Mouse (Mus musculus): ENCODE results near the gene Kcnj12. TPM values are rescaled to one million over a fixed set of nuclear protein-coding genes. Genes with fewer than 3 reads are reported as not detected.

Kcnj12 gene
- polyA plus RNA-seq, 1 experiment from 2014 or later = 1.7 TPM

- Histone ChIP-seq H3K4me3 (replicated peaks) (no peak overlapping the region), H3K4me2 (replicated peaks) (no peak overlapping the region), H3K36me3 (no peaks in the 10 kb centered on the region), H3K9ac (no peak overlapping the region), H3K9me3 (replicated peaks) (no peaks in the 10 kb centered on the region), H3K27me3 (no peaks in the 10 kb centered on the region), H3K4me1 (no peaks in the 10 kb centered on the region), H3K27ac (replicated peaks) (no peak overlapping the region)
- 68% methylated on average over 3 of the region's 3 CpGs for WGBS
- ATAC-seq (ENCODE audit: insufficient number of reproducible peaks, low FRiP score, low TSS enrichment, low read depth) = no peak
These were observed 68.8 kb downstream of the Kcnj12 start for GRCm38 (mm10) chr11:61091192-61091591.

GRCm38 (mm10) chr11:61091642-61092262 is 69.4 kb downstream of the Kcnj12 start:
- no peak overlapping the region for H3K4me2 ChIP-seq (replicated peaks)
- H3K27ac ChIP-seq (replicated peaks) = no peak overlapping the region
- H3K9me3 ChIP-seq (replicated peaks) = no peaks in the 10 kb centered on the region
- H3K9ac ChIP-seq = no peak overlapping the region
- H3K36me3 ChIP-seq = no peaks in the 10 kb centered on the region
- WGBS = 20% methylated on average over 7 of the region's 7 CpGs
- no peaks in the 10 kb centered on the region for H3K27me3 ChIP-seq
- H3K4me3 ChIP-seq (replicated peaks) = no peak overlapping the region
- no peaks in the 10 kb centered on the region for H3K4me1 ChIP-seq
- ATAC-seq (ENCODE audit: insufficient number of reproducible peaks, low FRiP score, low TSS enrichment, low read depth) = no peak

GRCm38 (mm10) chr11:61098046-61098445 is 75.7 kb downstream of the Kcnj12 start:
- Histone ChIP-seq H3K4me1 (no peaks in the 10 kb centered on the region), H3K4me2 (replicated peaks) (no peak overlapping the region), H3K9me3 (replicated peaks) (no peaks in the 10 kb centered on the region), H3K36me3 (no peaks in the 10 kb centered on the region), H3K4me3 (replicated peaks) (no peak overlapping the region), H3K27ac (replicated peaks) (no peak overlapping the region), H3K9ac (no peak overlapping the region), H3K27me3 (no peaks in the 10 kb centered on the region)
- 64% methylated on average over 1 of the region's 1 CpGs for WGBS
- no peak for ATAC-seq (ENCODE audit: insufficient number of reproducible peaks, low FRiP score, low TSS enrichment, low read depth)

- Histone ChIP-seq H3K9ac (no peak overlapping the region), H3K9me3 (replicated peaks) (no peaks in the 10 kb centered on the region), H3K4me3 (replicated peaks) (no peak overlapping the region), H3K4me1 (peaks cover 7% of the 10 kb centered on the region), H3K36me3 (no peaks in the 10 kb centered on the region), H3K4me2 (replicated peaks) (no peak overlapping the region), H3K27me3 (no peaks in the 10 kb centered on the region), H3K27ac (replicated peaks) (no peak overlapping the region)
- 70% methylated on average over 13 of the region's 13 CpGs for WGBS
- ATAC-seq (ENCODE audit: insufficient number of reproducible peaks, low FRiP score, low TSS enrichment, low read depth) = no peak
These were observed 80.3 kb downstream of the Kcnj12 start for GRCm38 (mm10) chr11:61102397-61103339.

GRCm38 (mm10) chr11:61104241-61104901 is 82.0 kb downstream of the Kcnj12 start:
- Histone ChIP-seq H3K36me3 (no peaks in the 10 kb centered on the region), H3K27ac (replicated peaks) (no peak overlapping the region), H3K9ac (no peak overlapping the region), H3K4me1 (peaks cover 7% of the 10 kb centered on the region), H3K9me3 (replicated peaks) (no peaks in the 10 kb centered on the region), H3K4me3 (replicated peaks) (no peak overlapping the region; the same call in 1 of the 2 replicates), H3K27me3 (no peaks in the 10 kb centered on the region), H3K4me2 (replicated peaks) (peak overlapping the region; percentile 28; the same call in 1 of the 2 replicates)
- 18% methylated on average over 20 of the region's 20 CpGs for WGBS
- peak; percentile 85 for ATAC-seq (ENCODE audit: insufficient number of reproducible peaks, low FRiP score, low TSS enrichment, low read depth)

GRCm38 (mm10) chr11:61108911-61109361 is 86.6 kb downstream of the Kcnj12 start:
- H3K9ac ChIP-seq = no peak overlapping the region
- no peak overlapping the region for H3K4me3 ChIP-seq (replicated peaks)
- WGBS = 77% methylated on average over 12 of the region's 12 CpGs
- peaks cover 3% of the 10 kb centered on the region for H3K4me1 ChIP-seq
- H3K27me3 ChIP-seq = no peaks in the 10 kb centered on the region
- no peaks in the 10 kb centered on the region for H3K9me3 ChIP-seq (replicated peaks)
- no peak for ATAC-seq (ENCODE audit: insufficient number of reproducible peaks, low FRiP score, low TSS enrichment, low read depth)
- no peak overlapping the region for H3K4me2 ChIP-seq (replicated peaks)
- H3K36me3 ChIP-seq = no peaks in the 10 kb centered on the region
- H3K27ac ChIP-seq (replicated peaks) = no peak overlapping the region

GRCm38 (mm10) chr11:61109707-61110106 is 87.3 kb downstream of the Kcnj12 start:
- no peak overlapping the region for H3K4me3 ChIP-seq (replicated peaks)
- no peaks in the 10 kb centered on the region for H3K36me3 ChIP-seq
- H3K27me3 ChIP-seq = no peaks in the 10 kb centered on the region
- no peak overlapping the region for H3K27ac ChIP-seq (replicated peaks)
- H3K9ac ChIP-seq = no peak overlapping the region
- no peaks in the 10 kb centered on the region for H3K9me3 ChIP-seq (replicated peaks)
- 72% methylated on average over 6 of the region's 6 CpGs for WGBS
- ATAC-seq (ENCODE audit: insufficient number of reproducible peaks, low FRiP score, low TSS enrichment, low read depth) = no peak
- H3K4me1 ChIP-seq = no peaks in the 10 kb centered on the region
- no peak overlapping the region for H3K4me2 ChIP-seq (replicated peaks)

GRCm38 (mm10) chr11:61110113-61110512 is 87.7 kb downstream of the Kcnj12 start:
- H3K27ac ChIP-seq (replicated peaks) = no peak overlapping the region
- no peak overlapping the region for H3K9ac ChIP-seq
- WGBS = 74% methylated on average over 10 of the region's 10 CpGs
- no peaks in the 10 kb centered on the region for H3K9me3 ChIP-seq (replicated peaks)
- H3K4me1 ChIP-seq = no peaks in the 10 kb centered on the region
- no peaks in the 10 kb centered on the region for H3K27me3 ChIP-seq
- H3K4me2 ChIP-seq (replicated peaks) = no peak overlapping the region
- no peak for ATAC-seq (ENCODE audit: insufficient number of reproducible peaks, low FRiP score, low TSS enrichment, low read depth)
- H3K4me3 ChIP-seq (replicated peaks) = no peak overlapping the region
- no peaks in the 10 kb centered on the region for H3K36me3 ChIP-seq

- Histone ChIP-seq H3K27me3 (no peaks in the 10 kb centered on the region), H3K36me3 (no peaks in the 10 kb centered on the region), H3K9ac (no peak overlapping the region), H3K9me3 (replicated peaks) (no peaks in the 10 kb centered on the region), H3K4me1 (no peaks in the 10 kb centered on the region), H3K4me2 (replicated peaks) (no peak overlapping the region), H3K27ac (replicated peaks) (no peak overlapping the region), H3K4me3 (replicated peaks) (no peak overlapping the region)
- 17% methylated on average over 1 of the region's 1 CpGs for WGBS
- ATAC-seq (ENCODE audit: insufficient number of reproducible peaks, low FRiP score, low TSS enrichment, low read depth) = no peak
These were observed 88.6 kb downstream of the Kcnj12 start for GRCm38 (mm10) chr11:61110928-61111327.

GRCm38 (mm10) chr11:61111472-61111871 is 89.1 kb downstream of the Kcnj12 start:
- Histone ChIP-seq H3K27me3 (no peaks in the 10 kb centered on the region), H3K4me3 (replicated peaks) (no peak overlapping the region), H3K9me3 (replicated peaks) (no peaks in the 10 kb centered on the region), H3K9ac (no peak overlapping the region), H3K4me2 (replicated peaks) (no peak overlapping the region), H3K4me1 (no peaks in the 10 kb centered on the region), H3K36me3 (no peaks in the 10 kb centered on the region), H3K27ac (replicated peaks) (no peak overlapping the region)
- 93% methylated on average over 4 of the region's 4 CpGs for WGBS
- ATAC-seq (ENCODE audit: insufficient number of reproducible peaks, low FRiP score, low TSS enrichment, low read depth) = no peak

- no peaks in the 10 kb centered on the region for H3K9me3 ChIP-seq (replicated peaks)
- no peak overlapping the region for H3K4me2 ChIP-seq (replicated peaks)
- no peaks in the 10 kb centered on the region for H3K36me3 ChIP-seq
- H3K9ac ChIP-seq = no peak overlapping the region
- ATAC-seq (ENCODE audit: insufficient number of reproducible peaks, low FRiP score, low TSS enrichment, low read depth) = no peak
- H3K4me3 ChIP-seq (replicated peaks) = no peak overlapping the region
- WGBS = 83% methylated on average over 8 of the region's 8 CpGs
- no peaks in the 10 kb centered on the region for H3K4me1 ChIP-seq
- H3K27me3 ChIP-seq = no peaks in the 10 kb centered on the region
- no peak overlapping the region for H3K27ac ChIP-seq (replicated peaks)
These were observed 90.1 kb downstream of the Kcnj12 start for GRCm38 (mm10) chr11:61112323-61112995.

Data from embryonic facial prominence, embryonic 15.5 days (tissue).